Mouse (Mus musculus) regulatory T cell (primary cell): Measurements from ENCODE around the gene Adgrg5.

ENCODE experiments used
- in situ Hi-C: fragments of 300-600 bp; cut with MboI, MseI; formaldehyde crosslinking; loops from one replicate; pipeline ENCODE4 v1.15.1; 2025; ENCODE audit warnings: high pct_unique_total_duplicates

Gene Adgrg5

DNA sequence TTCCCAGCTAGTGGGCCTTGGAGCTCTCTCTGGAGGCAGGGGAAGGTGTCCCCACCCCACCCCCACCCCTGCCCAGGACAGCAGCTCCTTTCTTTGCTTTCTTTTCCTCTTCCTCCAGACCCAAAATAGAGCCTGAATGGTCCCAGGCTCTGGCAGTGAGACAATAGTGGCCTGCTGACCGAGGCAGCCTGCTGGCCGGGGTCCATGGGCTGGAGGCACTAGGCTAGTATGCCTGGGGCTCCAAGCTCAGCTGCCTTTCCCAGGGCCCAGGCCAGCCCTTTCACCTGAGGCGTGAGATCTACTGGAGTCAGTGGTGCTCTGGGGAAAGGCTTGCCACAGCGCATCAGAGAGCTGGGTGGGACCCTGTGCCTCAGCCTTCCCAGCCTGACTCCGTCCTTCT is 69.0 kb downstream of the Adgrg5 start:
- in situ Hi-C loops: no loop called here
